Mouse (Mus musculus) lung, adult 18-20 months (tissue): ENCODE measurements around the gene Adora3.

ENCODE experiments used
- DNase-seq, 2 experiments: peaks; one replicate each; pipeline ENCODE4 v3.0.0; 2022; ENCODE audit warnings: mixed read lengths in 2 of 2

Adora3 gene

GRCm38 (mm10) chr3:105936111-105936510 is 65.5 kb downstream of the Adora3 start:
- no peak for DNase-seq

- DNase-seq, result no peak
These were observed 80.7 kb downstream of the Adora3 start for GRCm38 (mm10) chr3:105951348-105951747.

GRCm38 (mm10) chr3:105957235-105957634 is 86.6 kb downstream of the Adora3 start:
- DNase-seq, result no peak

DNA sequence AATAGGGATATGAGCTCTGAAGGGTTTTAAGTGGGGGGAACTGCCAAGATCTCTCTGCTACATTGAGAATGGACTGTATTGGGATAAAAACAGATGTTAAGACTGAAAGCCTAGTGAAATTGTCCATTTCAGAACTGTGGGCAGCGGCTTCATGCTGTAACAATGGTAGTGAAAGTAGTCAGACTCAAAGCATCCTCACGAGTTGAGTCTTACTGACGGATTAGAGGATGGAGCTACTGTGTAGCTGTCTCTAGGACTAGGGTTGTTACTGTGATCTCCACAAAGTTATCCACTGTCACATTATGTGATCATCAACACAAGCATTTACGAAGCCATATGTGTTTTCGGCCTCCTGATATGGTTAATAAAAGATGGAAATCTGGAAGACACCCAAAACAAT is 87.5 kb downstream of the Adora3 start:
- no peak for DNase-seq
